Mouse (Mus musculus): ENCODE measurements around the gene Snu13.

Gene Snu13

DNA sequence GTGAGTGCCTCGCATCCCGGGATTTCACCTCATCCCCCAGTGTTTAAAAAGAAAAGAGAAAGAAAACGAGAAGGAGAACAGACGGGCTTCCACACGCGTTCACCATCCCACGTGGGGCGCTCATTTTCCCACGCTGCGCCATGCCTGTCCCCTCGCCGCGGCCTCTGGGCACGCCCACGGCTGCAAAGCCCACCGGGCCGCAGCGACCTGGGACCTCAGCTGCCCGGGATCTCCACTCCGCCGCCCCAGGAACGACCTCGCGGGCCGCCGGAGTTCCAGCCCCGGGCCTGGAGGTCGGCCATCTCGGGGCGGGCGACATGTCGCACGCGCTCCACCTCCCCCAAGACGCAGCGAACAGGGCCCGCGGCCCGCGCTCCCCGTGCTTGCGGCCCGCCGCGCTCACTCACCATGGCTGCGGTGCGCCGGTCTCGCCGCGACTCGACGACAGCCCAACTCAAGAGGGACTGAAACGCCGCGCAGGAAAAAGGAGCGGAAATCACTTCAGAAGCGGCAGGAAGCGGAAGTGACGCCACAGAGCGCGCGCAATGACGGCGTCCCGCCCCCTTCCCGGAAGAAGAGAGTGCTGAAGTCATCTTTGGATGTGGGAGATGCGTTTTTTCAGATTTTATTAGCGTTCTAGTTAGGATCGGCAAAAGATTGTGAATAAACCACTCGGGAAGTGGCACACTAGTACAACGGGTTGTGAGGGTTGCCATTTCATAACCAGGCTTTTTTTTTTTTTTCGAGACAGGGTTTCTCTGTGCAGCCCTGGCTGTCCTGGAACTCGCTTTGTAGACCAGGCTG, at the start of gene Snu13:
Gene Snu13 (minus strand): TSS at position 519 of the 804 bp plus-strand sequence.
- peak; percentile 89 for DNase-seq

DNA sequence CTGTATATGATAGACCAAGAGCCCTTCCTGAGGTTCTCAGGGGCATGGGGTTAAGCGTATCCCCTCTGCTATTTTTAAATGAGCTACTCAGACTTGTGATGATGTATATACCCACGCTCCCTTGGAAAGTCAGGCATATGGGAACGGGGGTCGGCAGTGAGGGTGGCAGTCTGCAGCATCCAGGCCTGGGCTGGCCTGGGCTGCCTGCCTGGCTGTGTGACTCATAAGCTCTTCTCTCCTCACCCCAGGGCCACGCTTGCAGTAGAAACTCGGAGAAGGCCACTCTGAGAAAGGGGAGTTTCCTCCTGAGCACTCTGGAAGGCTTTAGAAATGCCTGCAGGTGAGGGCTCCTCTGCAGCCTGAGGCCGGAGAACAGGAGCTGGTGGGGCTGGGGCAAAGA, 43.7 kb upstream of the Snu13 start:
- DNase-seq, result no peak

DNA sequence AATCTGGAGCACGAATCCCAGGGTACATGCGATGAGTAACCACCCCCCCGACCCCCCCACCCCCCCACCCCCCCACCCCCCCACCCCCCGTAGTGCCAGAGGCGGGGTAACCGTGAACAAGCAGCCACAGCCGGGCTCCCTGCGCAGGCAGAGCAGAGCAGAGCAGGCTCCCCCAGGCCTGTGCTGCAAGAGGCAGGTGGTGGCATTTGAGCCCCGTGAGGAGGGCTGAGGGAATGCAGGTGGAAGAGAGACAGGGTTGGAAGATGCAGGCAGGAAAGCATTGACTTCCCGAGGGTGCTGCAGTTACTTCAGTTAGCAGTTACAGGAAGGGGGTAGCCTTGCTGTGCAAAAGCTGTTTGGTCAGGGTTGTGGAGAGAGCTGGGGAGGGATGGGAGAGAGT, 39.9 kb upstream of the Snu13 start:
- DNase-seq, result no peak

DNA sequence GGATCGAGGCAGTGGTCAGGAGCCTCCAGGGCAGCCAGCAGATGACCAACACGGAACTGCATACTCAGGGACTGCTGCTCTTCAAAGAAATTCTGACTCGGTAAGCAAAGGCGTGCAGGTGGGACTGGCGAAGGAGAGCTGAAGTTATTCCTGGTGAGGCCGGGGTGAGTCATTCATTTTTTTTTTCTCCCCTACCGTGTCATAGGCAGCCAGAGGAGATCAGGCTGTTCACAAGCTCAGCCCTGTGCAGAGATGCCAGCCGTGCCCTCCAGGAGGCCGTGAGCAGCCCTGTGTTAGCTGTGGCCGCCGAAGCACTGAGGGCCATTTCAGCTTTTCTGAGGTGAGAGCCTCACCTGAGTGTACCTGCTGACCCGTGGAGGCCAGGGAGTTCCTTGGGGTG, 38.7 kb upstream of the Snu13 start:
- DNase-seq, result no peak

DNA sequence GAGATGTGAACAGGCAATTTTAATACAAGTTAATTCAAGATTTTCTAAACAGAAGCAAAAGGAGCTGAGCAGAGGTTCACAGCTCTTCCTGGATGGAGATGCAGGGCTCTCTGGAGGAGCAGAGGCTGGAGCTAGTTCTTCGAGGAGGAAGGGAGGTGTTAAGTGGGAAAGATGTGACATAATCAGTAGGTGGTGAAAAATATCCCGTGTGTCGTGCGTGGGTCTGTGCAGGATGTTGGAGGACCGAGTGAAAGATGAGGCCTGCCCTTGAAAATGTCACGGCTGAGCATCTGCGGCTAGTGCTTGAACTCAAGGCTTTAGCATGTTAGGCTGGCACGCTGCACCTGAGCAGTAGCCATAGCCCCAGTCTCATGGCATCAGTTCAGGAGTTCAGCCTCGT, 38.2 kb upstream of the Snu13 start:
- no peak for DNase-seq

DNA sequence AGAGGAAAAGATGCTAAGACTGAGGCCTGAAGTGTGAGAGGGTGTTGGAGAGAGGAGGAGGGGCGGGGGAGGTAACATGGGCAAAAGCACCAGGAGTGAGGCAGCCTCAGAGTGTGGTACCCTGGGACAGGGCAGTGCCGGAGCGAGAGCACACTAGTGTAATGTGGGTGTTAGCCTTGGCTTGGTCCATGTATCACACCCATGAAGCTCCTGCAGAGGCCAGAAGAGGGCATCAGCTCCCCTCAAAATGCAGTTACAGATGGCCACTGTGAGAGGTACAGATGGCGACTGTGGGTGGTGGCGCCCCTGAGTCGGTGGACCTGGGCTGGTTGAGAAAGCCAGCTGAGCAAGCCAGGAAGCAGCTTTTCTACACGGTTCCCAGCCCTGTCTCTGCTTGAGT, 33.8 kb upstream of the Snu13 start:
- DNase-seq, result peak; percentile 23

DNA sequence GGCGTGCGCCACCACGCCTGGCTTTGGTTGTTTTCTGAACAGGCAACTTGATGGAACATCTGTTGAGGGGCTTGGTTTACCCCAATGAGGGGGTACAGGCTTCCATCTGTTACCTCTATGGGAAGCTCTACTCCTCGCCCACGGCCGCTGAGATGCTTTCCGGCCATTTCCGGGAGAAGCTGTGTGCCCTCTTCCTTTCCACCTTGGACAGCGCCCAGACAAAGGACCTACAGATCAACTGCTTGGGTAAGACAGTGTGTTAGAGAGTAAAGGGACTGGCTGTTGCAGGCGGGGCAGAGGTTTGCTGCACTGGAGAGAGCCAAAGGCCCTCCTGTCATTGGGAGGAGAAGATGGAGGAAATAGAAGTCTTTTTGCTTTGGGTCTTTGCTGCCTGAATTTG, 32.5 kb upstream of the Snu13 start:
- DNase-seq, result no peak

DNA sequence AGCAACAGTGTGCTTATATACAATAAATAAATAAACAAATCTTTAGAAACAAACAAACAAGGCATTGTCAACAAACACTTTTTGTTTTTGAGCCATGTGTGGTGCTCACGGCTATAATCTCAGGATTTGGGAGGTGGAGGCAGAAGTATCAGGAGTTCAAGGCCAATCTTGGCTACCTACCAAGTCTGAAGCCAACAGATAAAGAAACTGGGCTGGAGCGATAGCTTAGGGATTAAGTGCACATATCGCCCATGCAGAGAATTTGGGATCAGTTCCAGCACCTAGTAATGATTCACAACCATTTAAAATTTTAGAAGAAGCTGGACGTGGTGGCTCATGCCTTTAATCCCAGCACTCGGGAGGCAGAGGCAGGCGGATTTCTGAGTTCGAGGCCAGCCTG, 26.1 kb upstream of the Snu13 start:
- DNase-seq, result no peak

- DNase-seq, result no peak
Observed at GRCm38 (mm10) chr15:82071816-82072469, 24.5 kb upstream of the Snu13 start.

DNA sequence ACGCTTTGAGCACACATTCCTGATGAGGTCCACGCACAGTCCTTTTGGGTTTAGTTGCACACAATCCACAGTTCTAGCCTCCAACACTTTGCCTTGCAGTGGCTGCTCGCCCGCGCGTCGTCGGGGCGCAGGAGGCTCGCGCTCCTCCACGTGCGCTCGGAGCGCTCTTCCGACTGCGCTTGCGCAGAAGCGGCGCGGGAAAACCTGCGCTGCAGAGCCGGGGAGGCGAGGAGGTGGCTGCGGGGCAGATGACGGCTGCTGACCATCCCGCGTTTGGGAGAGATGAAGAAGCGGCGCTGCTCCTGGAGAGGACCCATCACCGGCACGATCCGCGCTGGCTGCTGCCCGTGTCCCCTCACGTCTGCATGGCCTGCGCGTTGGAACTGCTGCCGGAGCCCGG, 22.5 kb upstream of the Snu13 start, which contains the start of gene Mei1:
Gene Mei1 (plus strand): TSS at position 99 of the 400 bp plus-strand sequence.
- DNase-seq, result no peak

DNA sequence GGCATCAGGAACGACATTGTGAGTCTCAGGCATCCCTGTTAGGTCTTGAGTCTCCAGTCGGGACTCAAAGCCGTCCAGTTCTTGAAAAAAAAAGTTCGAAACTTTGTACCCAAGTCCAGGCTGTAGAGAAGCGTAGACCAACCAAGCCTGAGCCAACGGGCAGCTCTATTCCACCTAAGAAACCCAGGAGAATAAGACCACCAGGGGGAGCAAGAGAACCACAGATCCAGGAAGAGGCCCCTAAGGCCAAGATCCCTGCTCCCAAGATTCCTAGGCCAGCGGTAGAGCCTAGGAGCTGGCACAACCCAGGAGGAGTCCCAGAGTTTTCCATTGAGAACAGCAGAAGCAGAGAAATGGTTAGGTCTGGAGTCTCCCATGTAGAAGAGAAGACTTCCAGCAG, 18.1 kb upstream of the Snu13 start:
- DNase-seq, result peak; percentile 56

- no peak for DNase-seq
Observed at GRCm38 (mm10) chr15:82063909-82064308, 16.5 kb upstream of the Snu13 start.

DNA sequence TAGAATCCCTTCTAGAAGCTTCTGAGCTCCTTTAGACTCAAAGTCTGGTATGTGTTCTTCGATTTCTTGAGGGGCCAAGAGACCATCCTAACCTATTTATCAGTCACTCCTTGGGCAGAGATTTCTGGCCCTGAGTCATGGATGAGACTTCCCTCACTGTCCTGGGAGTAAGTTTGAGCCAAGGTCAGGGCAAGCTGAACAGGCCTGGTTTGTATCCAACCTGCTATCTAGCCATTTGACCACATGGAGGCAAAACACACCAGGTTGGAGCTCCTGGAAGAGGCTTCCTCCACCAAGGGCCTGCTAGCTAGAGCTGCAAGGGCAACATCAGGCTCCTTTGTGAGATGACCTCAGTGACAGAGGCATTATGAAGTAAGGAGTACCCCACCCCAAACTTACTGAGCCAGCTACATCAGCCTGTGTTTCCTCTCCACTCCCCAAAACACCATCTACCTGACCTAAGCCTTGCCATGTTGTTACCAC, 11.4 kb upstream of the Snu13 start, which contains the start of gene 4930407I10Rik:
Gene 4930407I10Rik (plus strand): TSS at position 433 of the 483 bp plus-strand sequence.
- DNase-seq, result no peak

GRCm38 (mm10) chr15:82052544-82052943, 5.1 kb upstream of the Snu13 start:
- no peak for DNase-seq

- peak; percentile 15 for DNase-seq
Observed at GRCm38 (mm10) chr15:82046246-82046891, 1.0 kb downstream of the Snu13 start.

DNA sequence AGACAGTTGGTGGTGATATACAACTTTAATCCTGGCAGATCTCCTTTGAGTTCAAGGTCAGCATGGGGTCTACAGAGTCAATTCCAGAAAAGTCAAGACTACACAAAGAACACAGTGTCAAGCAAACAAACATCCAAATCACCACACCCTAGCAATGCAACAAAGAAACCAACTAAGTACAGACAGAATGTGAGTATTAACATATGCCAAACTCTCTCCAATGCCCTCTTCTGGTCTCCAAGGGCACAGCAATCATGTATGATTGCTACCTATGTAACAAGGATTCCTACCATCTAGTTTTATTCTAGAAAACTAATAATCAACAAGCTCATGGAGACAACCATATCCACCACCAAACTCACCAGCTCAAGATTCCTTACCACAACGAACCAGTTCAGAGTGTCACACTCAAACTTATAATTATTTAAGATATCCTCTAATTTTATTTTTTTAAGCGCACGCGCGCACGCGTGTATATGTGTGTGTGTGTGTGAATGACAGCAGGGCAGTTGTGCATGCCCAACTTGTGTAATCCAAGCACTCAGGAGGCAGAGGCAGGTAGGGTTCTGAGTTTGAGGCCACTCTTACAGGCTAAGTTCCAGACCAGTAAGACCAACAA, 3.1 kb downstream of the Snu13 start:
- DNase-seq, result no peak

- peak; percentile 48 for DNase-seq
Observed at GRCm38 (mm10) chr15:82040650-82041049, 6.7 kb downstream of the Snu13 start.

GRCm38 (mm10) chr15:82035904-82036689, 11.3 kb downstream of the Snu13 start:
- DNase-seq, result peak; percentile 25

DNA sequence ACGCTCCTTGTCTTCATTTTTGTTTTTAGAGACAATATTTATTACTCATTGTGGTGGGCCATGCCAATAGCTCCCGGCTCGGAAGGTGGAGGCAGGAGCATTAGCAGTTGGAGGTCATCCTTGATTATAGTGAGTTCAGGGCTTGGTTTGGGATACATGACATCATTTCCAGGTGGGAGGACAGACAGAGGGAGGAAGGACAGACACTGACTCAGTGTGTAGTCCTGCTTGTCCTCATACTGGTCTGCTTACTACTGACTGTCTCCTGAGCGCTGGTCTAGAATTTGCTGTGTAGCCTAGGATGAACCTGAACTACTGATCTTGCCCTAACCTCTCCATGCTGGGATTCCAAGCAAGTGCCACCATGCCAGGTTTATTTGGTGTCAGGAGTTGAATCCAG, 13.6 kb downstream of the Snu13 start, which contains the start of gene Desi1:
Gene Desi1 (minus strand): TSS at position 101 of the 400 bp plus-strand sequence.
- DNase-seq, result no peak

GRCm38 (mm10) chr15:82032386-82032785, 15.0 kb downstream of the Snu13 start:
- no peak for DNase-seq

- no peak for DNase-seq
Observed at GRCm38 (mm10) chr15:82027726-82028125, 19.7 kb downstream of the Snu13 start.

- no peak for DNase-seq
Observed at GRCm38 (mm10) chr15:82027276-82027675, 20.1 kb downstream of the Snu13 start.
